8 mouse cellular contexts compared by ENCODE assay signal in the genomic region with DNA sequence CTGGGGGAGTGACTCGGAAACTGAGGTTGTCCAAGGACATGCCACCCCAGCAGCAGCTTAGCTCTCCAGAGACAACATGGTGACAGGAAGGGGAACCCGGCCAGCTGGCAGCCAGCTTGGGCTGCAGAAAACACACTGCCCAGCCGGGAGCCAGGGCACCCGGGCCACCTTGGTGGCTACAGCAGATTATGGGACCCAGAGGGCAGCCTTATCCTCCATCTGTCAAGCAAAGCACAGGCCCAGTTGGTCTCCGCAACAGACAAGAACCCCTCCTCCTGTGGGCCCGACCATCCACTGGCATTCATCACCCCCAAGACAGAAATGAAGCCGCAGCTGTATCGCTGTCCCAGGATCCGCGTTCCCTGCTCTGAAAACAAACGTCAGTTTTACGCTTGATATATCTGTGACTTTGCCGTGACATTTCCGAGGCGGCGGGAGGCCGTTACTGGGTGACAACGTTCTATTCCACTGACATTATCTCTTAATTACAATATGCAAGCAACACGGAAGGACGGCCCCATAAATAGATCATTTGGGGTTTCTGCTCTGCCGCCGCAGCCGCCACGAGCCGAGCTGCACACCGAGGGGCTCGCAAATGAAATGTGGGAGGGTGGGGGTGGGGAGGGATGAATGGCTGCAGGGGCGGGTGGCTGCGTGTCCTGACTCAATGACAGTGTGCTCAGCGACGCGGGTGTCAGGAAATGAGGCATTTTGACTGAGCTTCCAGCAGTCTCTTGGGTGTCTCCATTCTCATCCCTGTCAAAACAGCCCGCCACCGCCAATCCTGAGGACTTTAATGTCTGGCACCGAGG.
A peak's percentile ranks its signal among the peaks of the same experiment; 100 is the strongest.
DNase-seq lines count a peak whose midpoint lies in the region; ATAC-seq and TF ChIP-seq lines count a peak whose summit lies in the region.

No protein-coding gene starts in this region.

- H3K9ac ChIP-seq in heart, postnatal 0 days (replicated peaks; ENCODE audit: low read depth, low read length): peak overlapping the region; percentile 28; the same call in 1 of the 2 replicates
- no peak overlapping the region for H3K9ac ChIP-seq in stomach, embryonic 14.5 days (replicated peaks; ENCODE audit: low read depth, low read length)

- peak overlapping the region; percentile 54 for H3K4me2 ChIP-seq in heart, postnatal 0 days (ENCODE audit: low read depth, low read length)
- H3K4me2 ChIP-seq in stomach, embryonic 14.5 days (replicated peaks; ENCODE audit: low read depth, low read length): peak overlapping the region; percentile 37

- 24% methylated on average over 35 of the region's 35 CpGs for WGBS in heart, postnatal 0 days
- WGBS in stomach, embryonic 14.5 days: 29% methylated on average over 35 of the region's 35 CpGs

- no peak for TF ChIP-seq CTCF in heart, postnatal 0 days (IDR thresholded peaks at IDR 0.05; ENCODE audit: low read depth)

- H3K36me3 ChIP-seq in heart, postnatal 0 days (replicated peaks; ENCODE audit: control insufficient read depth, insufficient read depth, low read length): no peaks in the 10 kb centered on the region
- H3K36me3 ChIP-seq in stomach, embryonic 14.5 days (ENCODE audit: control insufficient read depth, insufficient read depth, low read length): no peaks in the 10 kb centered on the region

- no peaks in the 10 kb centered on the region for H3K9me3 ChIP-seq in heart, postnatal 0 days (replicated peaks; ENCODE audit: control insufficient read depth, low read length)
- H3K9me3 ChIP-seq in stomach, embryonic 14.5 days (ENCODE audit: control insufficient read depth, low read depth, low read length): no peaks in the 10 kb centered on the region

- ATAC-seq in heart, postnatal 0 days (ENCODE audit: insufficient read depth, low read depth): peak; percentile 66
- ATAC-seq in stomach, embryonic 14.5 days (ENCODE audit: insufficient number of reproducible peaks, insufficient read depth, low FRiP score, low read depth): no peak

- no peak; the same call in 1 of the 2 replicates for TF ChIP-seq EP300 in heart, postnatal 0 days (IDR thresholded peaks at IDR 0.05; ENCODE audit: low read depth)

- H3K4me1 ChIP-seq in heart, postnatal 0 days (ENCODE audit: control insufficient read depth, insufficient read depth): peaks cover 21% of the 10 kb centered on the region
- peaks cover 14% of the 10 kb centered on the region for H3K4me1 ChIP-seq in stomach, embryonic 14.5 days (ENCODE audit: control insufficient read depth, insufficient read depth, low read length)

- H3K4me3 ChIP-seq in heart, postnatal 0 days (ENCODE audit: low read depth, low read length): peak overlapping the region; percentile 30
- no peak overlapping the region for H3K4me3 ChIP-seq in stomach, embryonic 14.5 days (ENCODE audit: low read depth, low read length)

- peak overlapping the region; percentile 91 for H3K27ac ChIP-seq in heart, postnatal 0 days (ENCODE audit: low read depth)
- H3K27ac ChIP-seq in stomach, embryonic 14.5 days (ENCODE audit: low read length): no peak overlapping the region

- H3K27me3 ChIP-seq in heart, postnatal 0 days (ENCODE audit: control insufficient read depth, insufficient read depth, low read length): 0 out of 2 replicates have a peak, but pooled peaks cover 5% of the 10 kb centered on the region
- no peaks in the 10 kb centered on the region for H3K27me3 ChIP-seq in stomach, embryonic 14.5 days (ENCODE audit: control insufficient read depth, insufficient read depth, low read length)

- peak; percentile 39 to 62 for DNase-seq in frontal cortex, postnatal 36 days (ENCODE audit: low spot score in 2 of 2)
- no peak for DNase-seq in frontal cortex, postnatal 25 days (ENCODE audit: low spot score in 2 of 2)
- DNase-seq in cerebellum, postnatal 25 days: peak; percentile 75 to 81
- DNase-seq in heart, postnatal 0 days (ENCODE audit: low spot score): peak; percentile 80
- DNase-seq in layer of hippocampus, postnatal 10 days (ENCODE audit: low spot score in 2 of 2): peak; percentile 74 to 75
- DNase-seq in lung, postnatal 25 days (ENCODE audit: low spot score): peak; percentile 76
- no peak for DNase-seq in c-Kit-positive CD71-positive TER-119-positive erythroid progenitor cells, embryonic 14.5 days (ENCODE audit: low spot score)

Comparison
In these comparisons a context has a peak if more than half of its experiments do, and no peak if none do; other contexts are left out.
1. DNase-seq: peak in frontal cortex, postnatal 36 days (2 of 2), cerebellum, postnatal 25 days (2 of 2), heart, postnatal 0 days (single experiment), layer of hippocampus, postnatal 10 days (2 of 2) and lung, postnatal 25 days (single experiment); none in frontal cortex, postnatal 25 days (0 of 2) and c-Kit-positive CD71-positive TER-119-positive erythroid progenitor cells, embryonic 14.5 days (single experiment).